Mouse (Mus musculus) C2C12 (cell line): ENCODE results near the gene Thsd7a. TPM values are rescaled to one million over a fixed set of nuclear protein-coding genes. Genes with fewer than 3 reads are reported as not detected.

ENCODE experiments used
- H3K27me3 ChIP-seq: one replicate; pipeline ENCODE4 v1.6.1; 2011; ENCODE audit not compliant: control insufficient read depth, insufficient read depth, insufficient read length
- H3K36me3 ChIP-seq: one replicate; pipeline ENCODE4 v1.6.1; 2011; ENCODE audit not compliant: control insufficient read depth, insufficient read depth
- H3K4me3 ChIP-seq: one replicate; pipeline ENCODE4 v1.5.1; 2011; ENCODE audit warnings: mild to moderate bottlenecking, control low read depth; ENCODE audit not compliant: poor library complexity, insufficient read depth, severe bottlenecking
- H3K79me2 ChIP-seq: one replicate; pipeline ENCODE4 v1.6.1; 2011; ENCODE audit not compliant: control insufficient read depth, insufficient read depth
- H3K79me3 ChIP-seq: one replicate; pipeline ENCODE4 v1.6.1; 2011; ENCODE audit warnings: low read depth, control low read depth
- H3ac ChIP-seq: one replicate; pipeline ENCODE3; 2011; ENCODE audit warnings: low read depth; ENCODE audit not compliant: control insufficient read depth, insufficient read length
- CEBPB ChIP-seq: IDR thresholded peaks from one replicate; pipeline ENCODE4 v1.6.1; 2011; ENCODE audit warnings: low read depth, mild to moderate bottlenecking, control low read depth, moderate library complexity
- CTCF ChIP-seq: IDR thresholded peaks from one replicate; pipeline ENCODE4 v1.5.1; 2011; ENCODE audit not compliant: control insufficient read depth, insufficient read depth, insufficient read length
- FOSL1 ChIP-seq: IDR thresholded peaks from one replicate; pipeline ENCODE4 v1.8.0; 2011; ENCODE audit warnings: mild to moderate bottlenecking, low read length; ENCODE audit not compliant: poor library complexity, insufficient read depth, severe bottlenecking
- MAX ChIP-seq: IDR thresholded peaks from one replicate; pipeline ENCODE4 v1.6.1; 2011; ENCODE audit warnings: mild to moderate bottlenecking, control low read depth
- MYOD1 ChIP-seq: IDR thresholded peaks from one replicate; pipeline ENCODE4 v1.6.1; 2011; ENCODE audit warnings: low read depth; ENCODE audit not compliant: control insufficient read depth, insufficient read length
- MYOG ChIP-seq: IDR thresholded peaks from one replicate; pipeline ENCODE4 v1.6.1; 2011; ENCODE audit not compliant: control insufficient read depth, insufficient read length; ENCODE audit errors: extremely low read depth
- USF1 ChIP-seq: IDR thresholded peaks from one replicate; pipeline ENCODE4 v1.6.1; 2011; ENCODE audit warnings: low read depth, mild to moderate bottlenecking, control low read depth, moderate library complexity
- polyA plus RNA-seq: library from polyadenylated mRNA; unstranded; fragments of >200 nt; fragmentation: generic; extraction: Trizol; gene quantifications from one replicate; pipeline ENCODE4 v1.2.1, GENCODE M21; 2012; ENCODE audit warnings: missing spikeins

Thsd7a gene
- polyA plus RNA-seq, 1 experiment: 4.2 TPM

DNA sequence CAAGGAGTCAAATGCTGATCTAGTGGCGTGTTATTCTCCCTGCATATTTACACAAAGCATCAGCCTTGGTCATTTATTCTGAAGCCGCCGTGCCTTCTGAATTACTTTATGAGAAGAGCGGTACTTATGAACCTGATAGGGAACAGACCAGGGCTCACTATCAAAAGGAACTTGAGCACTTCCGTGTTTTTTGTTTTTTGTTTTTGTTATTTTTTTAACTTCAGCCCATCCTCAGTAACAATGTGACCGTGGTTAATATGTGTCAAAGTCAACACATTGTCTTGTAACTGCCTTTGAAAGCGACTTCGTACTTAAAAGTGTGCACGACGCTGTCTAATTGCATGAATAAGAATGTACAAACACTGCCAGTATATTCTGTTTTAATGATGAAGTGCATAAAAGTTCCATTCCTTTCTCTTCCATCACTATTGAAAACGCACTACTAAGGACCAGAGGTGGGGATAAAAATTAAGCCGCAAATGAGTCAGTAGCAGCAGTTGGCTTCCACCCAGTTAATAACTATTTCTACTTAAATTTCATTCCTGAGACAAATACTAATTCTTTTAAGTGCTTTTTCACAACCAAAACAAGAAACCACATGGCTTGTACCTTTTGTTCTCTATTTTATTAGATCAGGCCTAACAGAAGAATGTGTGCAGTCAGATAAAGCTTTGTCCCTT is 461 bp upstream of the Thsd7a start:
- Histone ChIP-seq H3K36me3 (no peaks in the 10 kb centered on the region), H3K4me3 (peak overlapping the region; percentile 31), H3K79me3 (no peaks in the 10 kb centered on the region), H3ac (peak overlapping the region; percentile 36), H3K79me2 (no peaks in the 10 kb centered on the region), H3K27me3 (no peaks in the 10 kb centered on the region)
- no peak for TF ChIP-seq FOSL1
- TF ChIP-seq MYOD1: no peak
- TF ChIP-seq CEBPB: no peak
- TF ChIP-seq CTCF: no peak
- no peak for TF ChIP-seq MAX
- TF ChIP-seq MYOG: no peak
- TF ChIP-seq USF1: no peak

DNA sequence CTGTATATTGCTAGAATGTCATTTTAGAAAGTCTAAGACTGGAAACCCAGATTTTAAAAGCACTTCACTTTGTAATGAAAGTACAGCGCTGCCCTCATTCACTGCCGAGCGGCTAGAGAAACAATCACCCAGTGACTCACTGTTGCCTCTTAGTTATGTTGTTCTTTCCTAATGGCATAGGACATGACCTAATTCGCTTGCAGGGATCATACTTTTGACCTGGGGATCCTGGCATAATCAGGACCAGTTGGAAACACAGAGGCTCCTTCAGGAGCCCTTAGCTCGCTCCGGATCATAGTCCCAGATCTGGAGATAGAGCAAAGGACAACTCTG is 790 bp downstream of the Thsd7a start:
- H3K79me2 ChIP-seq: no peaks in the 10 kb centered on the region
- TF ChIP-seq MYOG (no peak), MYOD1 (no peak), FOSL1 (no peak), CTCF (no peak), MAX (no peak), CEBPB (no peak), USF1 (no peak)
- H3K27me3 ChIP-seq: no peaks in the 10 kb centered on the region
- peak overlapping the region; percentile 69 for H3ac ChIP-seq
- H3K4me3 ChIP-seq: peak overlapping the region; percentile 31
- no peaks in the 10 kb centered on the region for H3K79me3 ChIP-seq
- no peaks in the 10 kb centered on the region for H3K36me3 ChIP-seq

GRCm38 (mm10) chr6:12747856-12748450 is 1.3 kb downstream of the Thsd7a start:
- TF ChIP-seq USF1 (no peak), CTCF (no peak), MYOD1 (no peak), FOSL1 (no peak), MYOG (no peak), CEBPB (no peak), MAX (no peak)
- Histone ChIP-seq H3K4me3 (peak overlapping the region; percentile 21), H3ac (peak overlapping the region; percentile 61), H3K36me3 (no peaks in the 10 kb centered on the region), H3K79me2 (no peaks in the 10 kb centered on the region), H3K79me3 (no peaks in the 10 kb centered on the region), H3K27me3 (no peaks in the 10 kb centered on the region)

- TF ChIP-seq MYOD1 (no peak), USF1 (no peak), CEBPB (no peak), CTCF (no peak), MYOG (no peak), MAX (no peak), FOSL1 (no peak)
- Histone ChIP-seq H3ac (no peak overlapping the region), H3K79me3 (peaks cover 2% of the 10 kb centered on the region), H3K79me2 (no peaks in the 10 kb centered on the region), H3K4me3 (no peak overlapping the region), H3K27me3 (no peaks in the 10 kb centered on the region), H3K36me3 (no peaks in the 10 kb centered on the region)
These were observed 6.4 kb downstream of the Thsd7a start for GRCm38 (mm10) chr6:12742791-12743190.

GRCm38 (mm10) chr6:12733924-12734323 is 15.3 kb downstream of the Thsd7a start:
- Histone ChIP-seq H3K4me3 (no peak overlapping the region), H3K36me3 (no peaks in the 10 kb centered on the region), H3K79me2 (no peaks in the 10 kb centered on the region), H3K27me3 (no peaks in the 10 kb centered on the region), H3ac (no peak overlapping the region), H3K79me3 (no peaks in the 10 kb centered on the region)
- TF ChIP-seq MYOD1: no peak
- TF ChIP-seq USF1: no peak
- no peak for TF ChIP-seq CEBPB
- no peak for TF ChIP-seq FOSL1
- no peak for TF ChIP-seq MAX
- no peak for TF ChIP-seq CTCF
- no peak for TF ChIP-seq MYOG
